Mouse (Mus musculus): ENCODE measurements around the gene Atraid. TPM values are rescaled to one million over a fixed set of nuclear protein-coding genes. Genes with fewer than 3 reads are reported as not detected.

The Atraid gene
- total and polyA plus RNA-seq, 3 experiments: 58.0 to 88.7 (median 60.1) TPM

GRCm38 (mm10) chr5:31094799-31095691, 46.9 kb downstream of the Atraid start (continued):
- TF ChIP-seq GABPA (IDR thresholded peaks at IDR 0.05; ENCODE audit: insufficient replicate concordance, low read depth, low read length): no peak
- TF ChIP-seq JUN (IDR thresholded peaks at IDR 0.05; ENCODE audit: insufficient read depth, low read depth, low read length): no peak
- TF ChIP-seq ZKSCAN1 (IDR thresholded peaks at IDR 0.05; ENCODE audit: borderline replicate concordance, low read depth, low read length): no peak
- TF ChIP-seq TBP (conservative IDR thresholded peaks at IDR 0.05; ENCODE audit: low read depth, low read length): no peak
- TF ChIP-seq JUND (conservative IDR thresholded peaks at IDR 0.05; ENCODE audit: low read depth, low read length): no peak
- peak; percentile 98 for TF ChIP-seq BHLHE40 (IDR thresholded peaks at IDR 0.05; ENCODE audit: low read depth, low read length)
- 0 out of 2 replicates have a peak, but pooled peaks have one; percentile 61 for TF ChIP-seq MYC (IDR thresholded peaks at IDR 0.05; ENCODE audit: low read depth, low read length)
- no peak for TF ChIP-seq ZC3H11A (IDR thresholded peaks at IDR 0.05; ENCODE audit: low read depth, low read length)
- 0 out of 2 replicates have a peak, but pooled peaks have one; percentile 38 for TF ChIP-seq KAT2A (IDR thresholded peaks at IDR 0.05; ENCODE audit: insufficient replicate concordance, low read length)
- peak; percentile 70; the same call in 1 of the 2 replicates for TF ChIP-seq MEF2A (IDR thresholded peaks at IDR 0.05; ENCODE audit: borderline replicate concordance, low read depth, low read length)
- no peak for TF ChIP-seq POLR2AphosphoS2 (IDR thresholded peaks at IDR 0.05; ENCODE audit: low read depth, low read length)
- no peak for TF ChIP-seq SMC3 (IDR thresholded peaks at IDR 0.05; ENCODE audit: low read depth, low read length)
- no peak for TF ChIP-seq CHD1 (IDR thresholded peaks at IDR 0.05; ENCODE audit: low read depth, low read length)
- TF ChIP-seq CTCF (conservative IDR thresholded peaks at IDR 0.05 in 1 of 2, IDR thresholded peaks at IDR 0.05 in 1 of 2; ENCODE audit: low read depth in 2 of 2, low read length in 2 of 2): peak in 1 of 2 experiments; percentile 27; a peak in 2 of 4 replicates
- peak; percentile 47; the same call in 1 of the 2 replicates for TF ChIP-seq TCF12 (IDR thresholded peaks at IDR 0.05; ENCODE audit: low read depth, low read length)
- TF ChIP-seq MAFK (IDR thresholded peaks at IDR 0.05; ENCODE audit: insufficient replicate concordance, low read length): peak; percentile 27; the same call in 1 of the 2 replicates
- TF ChIP-seq ZMIZ1 (IDR thresholded peaks at IDR 0.05; ENCODE audit: low read depth, low read length): no peak
- TF ChIP-seq ELF1 (IDR thresholded peaks at IDR 0.05; ENCODE audit: low read depth, low read length): peak; percentile 55; the same call in 1 of the 2 replicates
- 0 out of 2 replicates have a peak, but pooled peaks have one; percentile 33 for TF ChIP-seq UBTF (IDR thresholded peaks at IDR 0.05; ENCODE audit: low read depth, low read length)
- peak; percentile 66; the same call in 1 of the 2 replicates for TF ChIP-seq SIN3A (IDR thresholded peaks at IDR 0.05; ENCODE audit: low read length)
- TF ChIP-seq USF2 (conservative IDR thresholded peaks at IDR 0.05; ENCODE audit: low read depth, low read length): no peak
- 0 out of 2 replicates have a peak, but pooled peaks have one; percentile 14 for TF ChIP-seq NRF1 (IDR thresholded peaks at IDR 0.05; ENCODE audit: low read depth, low read length)
